Mouse (Mus musculus) megakaryocyte, embryonic 14.5 days (primary cell): ENCODE results near the gene Gpc6.

Experiments
- FLI1 ChIP-seq: IDR thresholded peaks from 2 replicates; pipeline ENCODE4 v1.6.1; 2012; ENCODE audit warnings: low read length, inconsistent platforms, mixed read lengths
- GATA1 ChIP-seq: IDR thresholded peaks from 3 replicates; pipeline ENCODE4 v1.6.1; 2012; ENCODE audit warnings: mixed read lengths, low read length, inconsistent platforms, borderline replicate concordance

- no peak for TF ChIP-seq GATA1
- TF ChIP-seq FLI1, result no peak
Observed at GRCm38 (mm10) chr14:116882480-116883044, 42.6 kb upstream of the Gpc6 start.
